Mouse (Mus musculus) testis, adult 2 months (tissue): ENCODE measurements around the gene Casp6.

ENCODE experiments used
- CTCF ChIP-seq: fragments of 200-500 bp; IDR thresholded peaks from 2 replicates; pipeline ENCODE4 v1.5.1; 2012; ENCODE audit warnings: low read depth, mild to moderate bottlenecking, inconsistent platforms, low read length, moderate library complexity; ENCODE audit not compliant: control insufficient read depth, insufficient read depth, insufficient replicate concordance
- POLR2A ChIP-seq: fragments of 200-500 bp; IDR thresholded peaks from 2 replicates; pipeline ENCODE4 v1.6.1; 2012; ENCODE audit warnings: low read depth, mild to moderate bottlenecking, inconsistent platforms, low read length, moderate library complexity; ENCODE audit not compliant: control insufficient read depth

- no peak for TF ChIP-seq POLR2A
- TF ChIP-seq CTCF, result no peak
Measured at GRCm38 (mm10) chr3:129903866-129904265, 2.6 kb downstream of the Casp6 start.
